Mouse (Mus musculus) left cerebral cortex, adult 8-10 months (tissue): ENCODE measurements around the gene Cipc. TPM values are rescaled to one million over a fixed set of nuclear protein-coding genes. Genes with fewer than 3 reads are reported as not detected.

Experiments used
- DNase-seq, 2 experiments: peaks; one replicate each; pipeline ENCODE4 v3.0.0; 2022; ENCODE audit warnings: low spot score in 2 of 2
- total RNA-seq, 4 experiments: library from RNA; stranded (reverse); gene quantifications; 2 replicates each; pipeline ENCODE4 v1.2.4; 2022

Gene Cipc
- total RNA-seq, 4 experiments from 2014 or later, result 95.7 to 109 (median 99.4) TPM

DNA sequence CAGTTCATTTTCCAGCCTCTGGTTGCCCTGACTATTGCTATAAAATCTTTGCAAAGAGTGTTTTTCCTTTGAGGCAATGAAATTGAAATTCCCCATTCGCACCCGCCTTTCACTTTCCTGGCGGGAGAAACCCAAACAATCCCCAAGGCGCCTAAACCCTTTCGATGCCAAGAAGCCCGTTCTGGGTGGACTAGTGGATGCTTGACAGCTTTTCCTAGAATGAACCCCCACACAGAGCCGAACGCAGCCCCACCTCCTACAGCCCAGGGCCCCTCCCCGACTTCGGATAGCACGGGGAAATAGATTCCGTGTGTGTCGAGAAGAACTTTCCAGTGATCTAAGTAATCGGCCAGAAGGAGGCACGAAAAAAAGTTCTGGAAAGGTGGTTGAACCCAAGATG, 42.5 kb downstream of the Cipc start:
- no peak for DNase-seq

DNA sequence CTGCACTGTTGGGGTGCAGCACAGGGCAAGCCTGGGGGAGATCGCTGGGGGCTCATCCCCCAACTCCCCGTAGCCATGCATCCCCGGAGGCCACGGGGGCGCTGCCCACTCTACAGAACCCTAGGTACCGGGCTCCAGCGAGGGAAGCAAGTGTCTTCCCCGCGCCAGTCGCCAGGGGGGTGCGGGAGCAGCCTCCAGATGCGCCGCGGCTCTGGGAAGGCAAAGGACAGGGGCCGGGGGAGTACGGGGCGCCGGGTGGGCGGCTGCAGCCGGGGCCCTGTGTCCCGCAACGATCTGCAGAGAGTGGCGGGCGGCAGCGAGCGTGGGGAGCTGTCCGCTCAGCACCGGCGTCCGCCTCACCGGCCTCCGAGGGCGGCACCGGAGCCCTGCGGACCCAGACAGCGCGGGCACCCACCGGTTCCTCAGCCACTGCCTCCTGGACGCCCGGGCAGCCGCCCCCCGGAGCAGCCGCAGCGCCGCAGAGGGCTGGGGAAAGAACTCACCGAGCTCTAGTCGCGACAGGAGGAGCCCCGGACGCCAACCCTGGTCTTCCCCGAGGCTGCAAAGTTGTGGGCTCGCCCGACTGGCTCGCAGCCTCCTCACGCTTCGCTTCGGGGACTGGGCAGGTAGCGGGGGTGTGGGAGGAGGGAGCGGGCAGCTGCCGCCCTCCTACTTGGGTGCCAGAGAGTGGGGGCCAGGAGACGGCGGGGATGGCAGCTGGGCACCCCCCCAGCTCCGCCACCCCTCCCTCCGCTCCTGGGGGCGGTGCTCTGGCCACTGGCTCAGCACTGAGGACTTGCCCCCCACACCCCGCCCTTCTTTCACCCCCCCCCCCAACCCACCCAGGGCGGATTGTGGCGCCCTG, 43.3 kb downstream of the Cipc start, which contains the start of gene Zdhhc22:
TSS of gene Zdhhc22 (minus strand) at position 541 of the 865 bp plus-strand sequence.
- DNase-seq, result no peak

DNA sequence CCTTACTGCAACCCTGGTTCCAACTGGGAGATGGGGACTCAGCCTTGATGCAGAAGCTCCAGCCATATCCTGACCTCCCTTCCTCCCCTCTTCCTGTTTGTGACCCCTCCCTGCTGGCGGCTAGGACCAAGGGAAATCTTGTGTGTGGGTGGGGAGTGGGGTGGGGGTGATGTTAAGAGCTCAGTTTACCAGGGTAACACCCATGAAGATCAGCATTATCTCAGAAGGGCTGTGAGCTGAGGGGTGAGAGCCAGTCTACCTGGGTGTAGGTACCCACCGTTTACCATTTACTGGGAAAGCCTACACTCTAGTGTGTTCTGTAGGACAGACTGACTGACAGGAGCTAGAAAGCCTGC, 43.9 kb downstream of the Cipc start:
- DNase-seq, result no peak

DNA sequence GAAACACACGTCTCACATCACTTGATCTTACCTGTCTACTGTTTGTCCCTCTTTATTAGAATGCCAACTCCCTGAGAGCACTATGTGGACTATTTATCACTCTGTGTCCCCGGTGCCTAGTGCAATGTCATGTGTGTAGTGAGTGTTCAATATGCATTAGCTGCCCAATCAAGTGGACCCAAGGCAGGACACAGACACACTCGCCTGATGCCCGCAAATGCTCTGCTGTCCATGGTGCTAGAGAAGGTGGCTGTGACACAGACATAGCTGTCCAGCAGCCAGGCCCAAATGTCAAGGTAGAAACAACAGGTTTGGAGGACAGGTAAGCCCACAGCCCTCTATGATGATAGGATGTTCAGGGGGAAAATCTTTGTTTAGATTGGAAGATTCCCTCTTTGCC, 47.3 kb downstream of the Cipc start:
- no peak for DNase-seq

DNA sequence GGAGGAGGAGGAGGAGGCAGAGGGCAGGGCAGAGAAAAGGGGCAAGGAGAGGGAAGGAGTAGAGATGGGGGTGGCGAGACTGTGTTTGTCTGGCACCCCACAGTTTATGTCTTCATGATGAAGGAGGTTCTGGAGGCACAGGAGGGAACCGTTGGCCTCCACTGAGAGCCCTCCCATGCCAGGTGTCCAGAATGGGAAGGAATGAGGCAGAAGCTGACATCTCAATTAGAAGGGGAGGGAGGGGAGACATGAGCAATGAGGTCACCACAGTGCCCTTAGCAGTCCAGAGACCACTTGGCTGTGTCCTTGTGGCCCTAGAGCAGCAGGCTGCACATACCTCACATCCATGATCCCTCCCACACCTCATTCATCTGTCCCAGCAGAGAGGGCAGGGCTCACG, 47.9 kb downstream of the Cipc start:
- DNase-seq, result no peak

DNA sequence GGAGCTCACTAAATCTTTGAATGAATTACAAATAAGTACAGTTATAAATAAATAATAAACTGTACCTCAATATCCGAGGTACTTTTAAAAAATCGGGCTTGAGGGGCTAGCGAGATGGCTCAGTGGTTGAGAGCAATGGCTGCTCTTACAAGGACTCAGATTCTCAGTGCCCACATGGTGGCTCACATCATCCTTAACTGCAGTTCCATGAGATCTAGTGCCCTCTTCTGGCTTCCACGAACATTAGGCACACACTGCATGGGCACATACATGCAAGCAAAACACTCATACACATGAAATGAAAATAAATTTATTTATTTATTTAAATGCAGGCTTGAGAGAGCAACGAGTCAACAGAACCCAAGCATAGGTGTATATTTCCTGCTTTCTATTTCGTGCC, 49.1 kb downstream of the Cipc start:
- no peak for DNase-seq

DNA sequence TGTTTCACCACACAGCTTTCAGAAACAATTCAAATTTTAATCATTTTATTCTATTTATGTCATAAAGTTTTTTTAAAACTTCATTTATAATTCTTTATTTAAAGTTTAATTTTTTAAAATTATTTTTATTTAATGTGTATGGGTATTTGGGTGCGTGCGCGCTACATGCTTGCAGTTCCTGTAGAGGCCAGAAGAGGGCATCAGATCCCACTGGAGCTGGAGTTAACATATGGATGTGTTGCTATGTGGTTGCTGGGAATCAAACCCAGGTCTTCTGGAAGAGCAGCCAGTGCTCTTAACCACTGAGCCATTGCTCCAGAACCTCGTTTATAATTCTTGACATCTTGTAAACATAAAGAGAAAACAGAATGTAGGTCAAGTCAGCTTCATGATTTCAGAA, 51.9 kb downstream of the Cipc start:
- DNase-seq, result no peak

DNA sequence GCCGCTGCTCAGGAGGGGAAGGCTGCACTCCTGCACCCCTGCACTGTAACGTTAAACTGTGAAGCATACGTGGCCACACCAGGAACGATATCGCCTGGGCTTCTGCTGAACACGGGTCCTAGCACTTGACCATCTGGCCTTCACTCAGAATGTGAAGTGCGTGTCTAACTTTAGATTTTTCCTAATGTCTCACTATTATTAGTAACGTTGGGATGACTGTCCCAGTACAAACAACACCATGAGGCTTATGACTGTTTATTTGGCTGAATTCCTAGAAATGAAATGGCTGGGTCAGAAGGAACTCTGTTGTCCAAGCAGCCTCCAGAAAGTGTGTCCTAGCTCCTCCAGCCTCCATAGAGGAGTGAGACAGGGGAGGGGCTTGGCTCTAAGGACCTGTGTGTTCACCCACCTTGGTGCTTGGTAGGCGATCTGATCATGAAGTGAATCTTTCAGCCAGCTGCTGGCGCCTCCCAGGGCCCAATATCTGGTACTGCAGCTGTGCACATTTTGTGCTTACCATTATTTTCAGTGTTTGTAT, 52.5 kb downstream of the Cipc start:
- peak in 1 of 2 experiments; percentile 16 for DNase-seq

DNA sequence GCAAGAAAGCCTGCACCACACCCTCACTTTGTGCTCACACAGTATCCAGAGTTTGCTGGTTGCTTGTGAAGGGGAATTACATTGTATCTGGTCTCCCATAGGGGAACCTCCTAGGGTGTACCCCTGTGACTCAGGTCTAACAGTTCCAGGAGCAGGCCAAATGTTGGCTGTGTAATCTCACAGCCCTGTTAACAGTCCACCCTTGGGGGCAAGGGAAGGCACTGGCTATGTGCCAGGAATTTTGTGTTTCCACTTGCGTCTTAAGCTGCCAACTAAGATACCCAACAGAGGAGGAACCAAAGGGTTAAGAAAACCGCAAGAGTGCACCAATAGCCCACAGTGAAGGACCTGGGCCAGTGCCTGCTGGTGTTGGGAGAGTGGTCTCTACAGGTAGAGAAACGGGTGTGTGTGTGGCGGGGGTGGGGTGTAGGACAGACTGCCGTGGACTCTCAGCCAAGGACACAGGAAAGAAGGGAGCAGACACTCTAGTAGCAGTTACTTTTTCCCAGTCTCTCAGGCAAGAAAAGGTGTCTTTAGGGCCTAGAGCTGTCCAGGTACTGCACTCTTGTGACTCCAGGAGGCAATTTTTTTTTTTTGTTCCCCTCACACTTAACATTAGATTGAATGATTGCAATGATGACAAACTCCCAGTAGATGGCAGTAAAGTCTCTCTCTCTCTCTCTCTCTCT, 53.5 kb downstream of the Cipc start:
- no peak for DNase-seq

DNA sequence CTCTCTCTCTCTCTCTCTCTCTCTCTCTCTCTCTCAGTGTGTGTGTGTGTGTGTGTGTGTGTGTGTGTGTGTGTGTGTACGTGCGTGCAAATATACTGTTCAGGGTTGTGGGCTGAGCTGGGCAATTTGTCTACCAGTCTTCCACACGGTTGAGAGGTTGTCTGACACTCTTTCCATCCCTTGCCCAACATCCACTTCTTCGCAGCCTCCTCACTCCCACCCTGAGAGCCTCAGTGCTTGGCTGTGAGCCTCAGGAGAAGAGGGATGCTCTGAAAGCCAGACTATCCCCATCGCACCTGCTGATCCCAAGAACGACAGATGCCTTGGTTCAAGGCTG, 54.0 kb downstream of the Cipc start:
- no peak for DNase-seq

DNA sequence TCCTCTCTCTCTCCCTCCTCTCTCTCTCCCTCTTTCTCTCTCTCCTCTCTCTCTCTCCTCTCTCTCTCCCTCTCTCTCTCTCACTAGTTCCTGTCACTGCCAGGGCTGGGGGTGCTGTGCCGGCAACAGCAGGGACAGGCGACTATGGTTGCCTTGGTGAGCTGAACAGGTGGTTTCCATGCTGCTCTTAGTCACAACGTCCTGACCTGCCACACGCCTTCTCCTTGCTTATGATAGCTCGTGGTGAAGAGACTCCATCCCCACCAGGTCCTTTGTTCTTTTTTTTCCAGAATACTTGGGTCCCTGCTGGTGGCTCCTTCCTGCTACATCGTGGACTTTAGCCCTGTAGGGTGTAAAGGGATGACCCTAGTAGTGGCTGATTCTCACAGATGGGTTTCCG, 55.4 kb downstream of the Cipc start:
- no peak for DNase-seq

DNA sequence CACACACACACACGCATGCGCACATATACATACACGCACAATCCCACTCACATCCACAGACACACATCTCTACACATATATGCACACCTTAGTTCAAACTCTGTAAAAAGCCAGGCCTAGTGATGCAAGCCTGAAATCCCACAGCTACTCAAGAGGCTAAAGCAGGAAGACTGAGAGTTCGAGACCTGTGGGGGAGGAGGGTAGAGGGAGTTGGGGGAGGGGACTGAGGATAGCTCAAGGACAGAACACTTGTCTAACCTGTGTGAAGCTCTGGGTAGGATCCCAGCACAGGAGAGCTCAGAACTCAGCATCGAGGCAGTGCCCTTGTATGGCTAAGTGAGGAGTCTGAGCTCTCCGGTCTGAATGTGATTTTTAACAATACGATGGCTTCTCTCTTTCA, 56.0 kb downstream of the Cipc start:
- no peak for DNase-seq

DNA sequence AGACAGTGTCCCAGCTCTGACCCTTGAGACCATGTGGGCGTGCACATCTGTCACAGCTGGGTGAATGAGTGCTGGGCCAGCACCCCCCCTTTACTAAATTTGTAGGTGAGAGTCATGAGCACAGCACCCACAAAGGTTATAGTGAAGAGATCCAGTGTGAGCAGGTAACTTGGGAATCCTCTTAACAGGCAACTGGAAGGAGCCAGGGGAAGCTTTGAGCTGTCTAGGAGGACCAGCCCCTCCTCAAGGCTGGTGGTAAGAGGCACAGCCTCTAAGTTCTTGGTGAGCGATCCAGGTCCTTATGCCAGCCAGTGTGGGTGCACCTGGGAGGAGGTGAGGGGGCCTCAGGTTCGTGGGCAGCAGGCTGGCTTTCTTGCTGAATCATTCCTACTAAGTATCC, 56.8 kb downstream of the Cipc start:
- no peak for DNase-seq

DNA sequence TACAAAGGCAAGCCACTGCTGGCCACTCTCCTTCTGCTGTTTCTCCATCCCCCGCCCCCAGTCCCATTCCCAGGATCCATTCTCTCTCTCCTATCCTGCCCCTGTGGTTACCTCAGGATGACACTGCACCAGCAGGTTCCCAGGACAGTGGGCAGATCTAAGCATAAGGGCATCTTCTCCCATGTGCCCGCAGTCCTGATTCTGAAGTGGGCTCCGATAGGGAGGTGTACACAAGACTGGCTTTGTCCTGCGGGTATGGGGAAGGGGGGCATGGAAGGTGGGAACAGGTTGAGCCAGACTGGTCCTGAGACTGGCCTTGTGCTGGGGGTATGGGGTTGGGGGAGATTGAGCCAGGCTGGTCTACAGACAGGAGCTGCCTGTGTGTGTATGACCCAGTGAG, 57.8 kb downstream of the Cipc start:
- DNase-seq, result no peak

Other genes starting within 250 kb of the Cipc start
- 10 to 100 TPM in 2 of 4 experiments, 1 to 10 TPM in 2; 9.0 to 10.4 (median 9.6) TPM for gene Angel1, start 220.6 kb upstream of the Cipc start, total RNA-seq
- gene Lrrc74a, start 212.7 kb upstream of the Cipc start, total RNA-seq, result not detected
- 10 to 100 TPM; 60.7 to 74.9 (median 68.5) TPM for gene Irf2bpl, start 62.2 kb upstream of the Cipc start, total RNA-seq
- gene Zdhhc22, start 43.4 kb downstream of the Cipc start, total RNA-seq, result 10 to 100 TPM; 46.9 to 56.7 (median 53.3) TPM
- gene Tmem63c, start 74.3 kb downstream of the Cipc start, total RNA-seq, result 10 to 100 TPM; 34.8 to 43.8 (median 37.5) TPM
- 10 to 100 TPM in 1 of 4 experiments, 1 to 10 TPM in 3; 7.1 to 10.4 (median 8.5) TPM for gene Ngb, start 155.5 kb downstream of the Cipc start, total RNA-seq
- gene Gstz1, start 200.1 kb downstream of the Cipc start, total RNA-seq, result 10 to 100 TPM; 52.3 to 58.4 (median 55.2) TPM
- gene Pomt2, start 200.9 kb downstream of the Cipc start, total RNA-seq, result 10 to 100 TPM; 18.3 to 19.6 (median 19.1) TPM